Mouse (Mus musculus) heart, adult 2 months (tissue): ENCODE data around the gene Rsph3b.

Source experiments
- CTCF ChIP-seq: fragments of 200-600 bp; IDR thresholded peaks from 2 replicates; pipeline ENCODE4 v1.8.1; 2022; ENCODE audit warnings: antibody characterized with exemption, mild to moderate bottlenecking, moderate library complexity
- POLR2A ChIP-seq: fragments of 200-500 bp; IDR thresholded peaks from 2 replicates; pipeline ENCODE4 v1.6.1; 2011; ENCODE audit warnings: mild to moderate bottlenecking, low read depth, low read length, control low read depth; ENCODE audit not compliant: insufficient read depth

GRCm38 (mm10) chr17:6862040-6862780, 86.3 kb downstream of the Rsph3b start:
- TF ChIP-seq CTCF (no peak), POLR2A (no peak)
